ENCODE assay signal across 7 mouse cellular contexts in genomic region chr3:88622113-88622940, GRCm38 (mm10). TPM values are rescaled to one million over a fixed set of nuclear protein-coding genes. Genes with fewer than 3 reads are reported as not detected.
A peak's percentile ranks its signal among the peaks of the same experiment; 100 is the strongest.
DNase-seq lines count a peak whose midpoint lies in the region; ATAC-seq and TF ChIP-seq lines count a peak whose summit lies in the region.

No protein-coding gene starts in this region.

- no peak for TF ChIP-seq RAD21 in CH12.LX (IDR thresholded peaks at IDR 0.05; ENCODE audit: low read depth, low read length)

- peaks cover 15 to 35% of the 10 kb centered on the region in 2 experiments for H3K36me3 ChIP-seq in CH12.LX (replicated peaks in 1 of 2; ENCODE audit: control insufficient read depth in 1 of 2, insufficient read depth in 1 of 2, low read length in 1 of 2)
- no peaks in the 10 kb centered on the region; the same call in 1 of the 2 replicates for H3K36me3 ChIP-seq in heart, postnatal 0 days (replicated peaks; ENCODE audit: control insufficient read depth, insufficient read depth, low read length)
- H3K36me3 ChIP-seq in midbrain, embryonic 11.5 days (ENCODE audit: control insufficient read depth, insufficient read depth, low read length): no peaks in the 10 kb centered on the region

- H3K9me3 ChIP-seq in CH12.LX (replicated peaks; ENCODE audit: low read length): no peaks in the 10 kb centered on the region
- no peaks in the 10 kb centered on the region for H3K9me3 ChIP-seq in heart, postnatal 0 days (replicated peaks; ENCODE audit: control insufficient read depth, low read length)
- no peaks in the 10 kb centered on the region for H3K9me3 ChIP-seq in midbrain, embryonic 11.5 days (ENCODE audit: control insufficient read depth, low read length)

- dilution Hi-C loops in CH12.LX (cut with MboI; ENCODE audit: extremely low pct_ligation_motif_present, extremely low pct_unique_long_range_greater_than_20kb, low sequenced_read_pairs): no loop called here

- TF ChIP-seq POLR2A in CH12.LX (IDR thresholded peaks at IDR 0.05; ENCODE audit: low read depth, low read length): no peak

- TF ChIP-seq CTCF in CH12.LX (conservative IDR thresholded peaks at IDR 0.05 in 1 of 2, IDR thresholded peaks at IDR 0.05 in 1 of 2; ENCODE audit: low read depth in 2 of 2, low read length in 2 of 2): no peak
- TF ChIP-seq CTCF in heart, postnatal 0 days (IDR thresholded peaks at IDR 0.05; ENCODE audit: low read depth): no peak

- H3K4me3 ChIP-seq in CH12.LX (replicated peaks in 1 of 3; ENCODE audit: low read depth in 2 of 3, low read length in 2 of 3, poor library complexity in 1 of 3): peak overlapping the region; percentile 88 to 97 (median 88)
- peak overlapping the region; percentile 80 for H3K4me3 ChIP-seq in heart, postnatal 0 days (ENCODE audit: low read depth, low read length)
- H3K4me3 ChIP-seq in midbrain, embryonic 11.5 days (ENCODE audit: low read depth, low read length): peak overlapping the region; percentile 84

- H3K9ac ChIP-seq in CH12.LX (ENCODE audit: insufficient read depth, low read depth): peak overlapping the region; percentile 97
- H3K9ac ChIP-seq in heart, postnatal 0 days (replicated peaks; ENCODE audit: low read depth, low read length): peak overlapping the region; percentile 88
- peak overlapping the region; percentile 97 for H3K9ac ChIP-seq in midbrain, embryonic 11.5 days (ENCODE audit: low read length)

- WGBS in heart, postnatal 0 days: 2% methylated on average over 24 of the region's 24 CpGs
- under 1% methylated on average over 24 of the region's 24 CpGs for WGBS in midbrain, embryonic 11.5 days

- H3K27ac ChIP-seq in CH12.LX (ENCODE audit: insufficient read depth, low read depth): peak overlapping the region; percentile 44
- H3K27ac ChIP-seq in heart, postnatal 0 days (ENCODE audit: low read depth): peak overlapping the region; percentile 98
- peak overlapping the region; percentile 95 for H3K27ac ChIP-seq in midbrain, embryonic 11.5 days (ENCODE audit: low read depth, low read length)

- H3K4me2 ChIP-seq in CH12.LX (ENCODE audit: insufficient read depth, low read depth, poor library complexity, severe bottlenecking): peak overlapping the region; percentile 78
- H3K4me2 ChIP-seq in heart, postnatal 0 days (ENCODE audit: low read depth, low read length): peak overlapping the region; percentile 74
- peak overlapping the region; percentile 89 for H3K4me2 ChIP-seq in midbrain, embryonic 11.5 days

- peaks cover 8% of the 10 kb centered on the region for H3K27me3 ChIP-seq in CH12.LX (replicated peaks)
- no peaks in the 10 kb centered on the region for H3K27me3 ChIP-seq in heart, postnatal 0 days (ENCODE audit: control insufficient read depth, insufficient read depth, low read length)
- H3K27me3 ChIP-seq in midbrain, embryonic 11.5 days (ENCODE audit: control insufficient read depth, insufficient read depth, low read length): no peaks in the 10 kb centered on the region

- in situ Hi-C loops in CH12.LX (cut with MboI; ENCODE audit: low pct_ligation_motif_present, low pct_unique_long_range_greater_than_20kb, low sequenced_read_pairs): loop anchor here (25.0 kb wide), 1 partner anchor 115 kb away; no protein-coding TSS in a partner anchor

- no peak for TF ChIP-seq EP300 in CH12.LX (IDR thresholded peaks at IDR 0.05; ENCODE audit: low read length)
- TF ChIP-seq EP300 in heart, postnatal 0 days (IDR thresholded peaks at IDR 0.05; ENCODE audit: low read depth): no peak

- H3K79me2 ChIP-seq in CH12.LX (replicated peaks; ENCODE audit: control insufficient read depth, extremely low read depth, insufficient read depth, poor library complexity, severe bottlenecking): peaks cover 60% of the 10 kb centered on the region

- peak; percentile 31 for DNase-seq in B cell, adult 2 months
- DNase-seq in CH12.LX (ENCODE audit: extremely low read depth): no peak
- peak; percentile 62 for DNase-seq in embryo, embryonic 11 days
- peak; percentile 69 for DNase-seq in heart, postnatal 0 days (ENCODE audit: low spot score)
- DNase-seq in kidney, postnatal 4 days: peak; percentile 64 to 74
- DNase-seq in midbrain, embryonic 11.5 days (ENCODE audit: low spot score, missing footprints): peak; percentile 96
- peak; percentile 59 to 64 for DNase-seq in thymus, postnatal 36 days

- H3K4me1 ChIP-seq in CH12.LX (ENCODE audit: control insufficient read depth in 1 of 2, insufficient read depth in 2 of 2): peaks cover 17 to 68% of the 10 kb centered on the region in 2 experiments
- peaks cover 59% of the 10 kb centered on the region for H3K4me1 ChIP-seq in heart, postnatal 0 days (ENCODE audit: control insufficient read depth, insufficient read depth)
- peaks cover 28% of the 10 kb centered on the region for H3K4me1 ChIP-seq in midbrain, embryonic 11.5 days (ENCODE audit: control insufficient read depth, insufficient read depth, low read length)

- no peak for ATAC-seq in heart, postnatal 0 days (ENCODE audit: insufficient read depth, low read depth)
- no peak for ATAC-seq in midbrain, embryonic 11.5 days (ENCODE audit: low FRiP score)

TF ChIP-seq in CH12.LX, 34 proteins besides CTCF, POLR2A, EP300 and RAD21:
- TF ChIP-seq SIN3A (IDR thresholded peaks at IDR 0.05; ENCODE audit: low read length): peak; percentile 15; the same call in 1 of the 2 replicates
- no peak for TF ChIP-seq NRF1 (IDR thresholded peaks at IDR 0.05; ENCODE audit: low read depth, low read length)
- no peak for TF ChIP-seq BHLHE40 (IDR thresholded peaks at IDR 0.05; ENCODE audit: low read depth, low read length)

RNA-seq across cellular contexts. Expression of gene Arhgef2, which starts 16.6 kb away (rescaled TPM):
- total RNA-seq in CH12.LX (2012; rRNA removed): 40.0 and 43.9 TPM in 2 replicates
- total RNA-seq in CH12.LX (2014; rRNA removed): 15.0 and 18.5 TPM in 2 replicates
- polyA plus RNA-seq in CH12.LX (2012; ENCODE audit: insufficient read length, low read depth): 31.4 and 43.1 TPM in 2 replicates
- 81.1 and 146 TPM in 2 replicates for total RNA-seq in heart, postnatal 0 days (2014; rRNA removed; ENCODE audit: low replicate concordance)
- 52.2 and 56.1 TPM in 2 replicates for polyA plus RNA-seq in heart, postnatal 0 days (2015; fragmentation: Nextera tagmentation; extraction: Ambion mirVana)
- polyA plus RNA-seq in midbrain, embryonic 11.5 days (2014; fragmentation: Nextera tagmentation; extraction: Ambion mirVana): 99.0 and 117 TPM in 2 replicates

RNA-seq across cellular contexts. Expression of gene Rxfp4, which starts 30.6 kb away (rescaled TPM):
- total RNA-seq in CH12.LX (2012; rRNA removed) (0.08 TPM in 1 of 2 replicates, not detected in the other), CH12.LX (2014; rRNA removed) (not detected in 2 replicates)
- polyA plus RNA-seq in CH12.LX (2012; ENCODE audit: insufficient read length, low read depth): not detected in 2 replicates
- total RNA-seq in heart, postnatal 0 days (2014; rRNA removed; ENCODE audit: low replicate concordance): not detected in 2 replicates
- not detected in 2 replicates for polyA plus RNA-seq in heart, postnatal 0 days (2015; fragmentation: Nextera tagmentation; extraction: Ambion mirVana)
- polyA plus RNA-seq in midbrain, embryonic 11.5 days (2014; fragmentation: Nextera tagmentation; extraction: Ambion mirVana): 0.14 TPM in 1 of 2 replicates, not detected in the other

RNA-seq across cellular contexts. Expression of gene Ssr2, which starts 46.7 kb away (rescaled TPM):
- total RNA-seq in CH12.LX (2012; rRNA removed) (364 and 435 TPM in 2 replicates), CH12.LX (2014; rRNA removed) (325 and 377 TPM in 2 replicates)
- 307 and 346 TPM in 2 replicates for polyA plus RNA-seq in CH12.LX (2012; ENCODE audit: insufficient read length, low read depth)
- 246 and 286 TPM in 2 replicates for total RNA-seq in heart, postnatal 0 days (2014; rRNA removed; ENCODE audit: low replicate concordance)
- polyA plus RNA-seq in heart, postnatal 0 days (2015; fragmentation: Nextera tagmentation; extraction: Ambion mirVana): 144 and 146 TPM in 2 replicates
- 154 and 157 TPM in 2 replicates for polyA plus RNA-seq in midbrain, embryonic 11.5 days (2014; fragmentation: Nextera tagmentation; extraction: Ambion mirVana)

Comparison
In these comparisons a context has a peak if more than half of its experiments do, and no peak if none do; other contexts are left out.
1. H3K27ac ChIP-seq: peak in every context shown above with its lines; median percentile 98 in heart, postnatal 0 days; 95 in midbrain, embryonic 11.5 days; 44 in CH12.LX.